Mouse (Mus musculus) thymus, adult 2 months (tissue): ENCODE measurements around the gene Tssk1. TPM values are rescaled to one million over a fixed set of nuclear protein-coding genes. Genes with fewer than 3 reads are reported as not detected.
A peak's percentile ranks its signal among the peaks of the same experiment; 100 is the strongest.

Experiments
- DNase-seq: peaks from one replicate; pipeline ENCODE4 v3.0.0; 2021
- H3K27ac ChIP-seq: fragments of 200-500 bp; 2 replicates; pipeline ENCODE4 v1.5.1; 2012; ENCODE audit warnings: low read length, control low read depth; ENCODE audit not compliant: control insufficient read depth, insufficient read depth
- H3K27me3 ChIP-seq: fragments of 200-500 bp; 2 replicates; pipeline ENCODE4 v1.6.1; 2012; ENCODE audit warnings: mild to moderate bottlenecking, low read length, moderate library complexity, mixed read lengths; ENCODE audit not compliant: control insufficient read depth, insufficient read depth
- H3K36me3 ChIP-seq: fragments of 200-500 bp; 2 replicates; pipeline ENCODE4 v1.6.1; 2012; ENCODE audit warnings: mild to moderate bottlenecking, low read length, moderate library complexity; ENCODE audit not compliant: control insufficient read depth, insufficient read depth
- H3K4me1 ChIP-seq: fragments of 200-500 bp; replicated peaks from 2 replicates; pipeline ENCODE4 v1.6.1; 2012; ENCODE audit warnings: low read length; ENCODE audit not compliant: control insufficient read depth, insufficient read depth
- H3K4me3 ChIP-seq: fragments of 200-500 bp; 2 replicates; pipeline ENCODE4 v1.5.1; 2012; ENCODE audit warnings: mild to moderate bottlenecking, low read length, control low read depth, moderate library complexity; ENCODE audit not compliant: control insufficient read depth, insufficient read depth
- CTCF ChIP-seq: fragments of 200-500 bp; IDR thresholded peaks from 2 replicates; pipeline ENCODE4 v1.5.1; 2012; ENCODE audit warnings: mild to moderate bottlenecking, control low read depth, low read length, moderate library complexity, borderline replicate concordance; ENCODE audit not compliant: control insufficient read depth, poor library complexity, insufficient read depth; ENCODE audit errors: extremely low read depth
- POLR2A ChIP-seq: fragments of 200-500 bp; IDR thresholded peaks from 2 replicates; pipeline ENCODE4 v1.6.1; 2012; ENCODE audit warnings: mild to moderate bottlenecking, low read length, control low read depth, moderate library complexity; ENCODE audit not compliant: control insufficient read depth, poor library complexity, insufficient read depth; ENCODE audit errors: extremely low read depth
- WGBS: fragments of 180-500 bp; shearing (Covaris S2); methylation state at CpG from one replicate; pipeline ENCODE4 v1.1.7; 2018; 5-methylcytosine and 5-hydroxymethylcytosine counted together
- polyA plus RNA-seq: library from polyadenylated mRNA; depleted of rRNA; stranded (reverse); fragments of >200 nt; gene quantifications from 2 replicates; pipeline ENCODE4 v1.2.3, GENCODE M21; 2012

The Tssk1 gene
- polyA plus RNA-seq, 1 experiment = 0.12 TPM

- TF ChIP-seq POLR2A (no peak), CTCF (no peak)
- no peak overlapping the region for H3K4me3 ChIP-seq
- 91% methylated on average over 20 of the region's 20 CpGs for WGBS
These were observed 26.6 kb downstream of the Tssk1 start for GRCm38 (mm10) chr16:17920586-17920985.

GRCm38 (mm10) chr16:17921325-17922162 is 27.5 kb downstream of the Tssk1 start:
- Histone ChIP-seq H3K4me3 (peak overlapping the region; percentile 57), H3K27me3 (no peaks in the 10 kb centered on the region; the same call in 1 of the 2 replicates), H3K36me3 (no peaks in the 10 kb centered on the region), H3K4me1 (peaks cover 14% of the 10 kb centered on the region), H3K27ac (no peak overlapping the region)
- WGBS = under 1% methylated on average over 47 of the region's 47 CpGs
- TF ChIP-seq CTCF (peak; percentile 88), POLR2A (peak; percentile 63)
- DNase-seq = peak; percentile 94

More at GRCm38 (mm10) chr16:17920586-17920985, 26.6 kb downstream of the Tssk1 start:
- Histone ChIP-seq H3K36me3 (no peaks in the 10 kb centered on the region), H3K27me3 (no peaks in the 10 kb centered on the region; the same call in 1 of the 2 replicates), H3K27ac (no peak overlapping the region), H3K4me1 (peaks cover 14% of the 10 kb centered on the region)
- no peak for DNase-seq

GRCm38 (mm10) chr16:17922163-17922538 is 28.1 kb downstream of the Tssk1 start:
- H3K27me3 ChIP-seq = no peaks in the 10 kb centered on the region
- peaks cover 17% of the 10 kb centered on the region for H3K4me1 ChIP-seq
- DNase-seq = no peak
- H3K27ac ChIP-seq = no peak overlapping the region
- no peaks in the 10 kb centered on the region for H3K36me3 ChIP-seq
- TF ChIP-seq POLR2A (no peak), CTCF (no peak)
- H3K4me3 ChIP-seq = peak overlapping the region; percentile 57
- WGBS = under 1% methylated on average over 14 of the region's 14 CpGs

- DNase-seq = peak; percentile 60
- Histone ChIP-seq H3K4me3 (peak overlapping the region; percentile 90), H3K27ac (no peak overlapping the region), H3K4me1 (peaks cover 6% of the 10 kb centered on the region), H3K27me3 (no peaks in the 10 kb centered on the region), H3K36me3 (no peaks in the 10 kb centered on the region)
- TF ChIP-seq CTCF = no peak
- TF ChIP-seq POLR2A = no peak; the same call in 1 of the 2 replicates
- WGBS = 6% methylated on average over 72 of the region's 72 CpGs
These were observed 33.5 kb downstream of the Tssk1 start for GRCm38 (mm10) chr16:17927351-17928082.

GRCm38 (mm10) chr16:17928087-17928580 is 34.1 kb downstream of the Tssk1 start, which contains the start of gene Slc25a1:
Gene Slc25a1, minus strand, starts transcription at chr16:17928219.
- TF ChIP-seq POLR2A (no peak; the same call in 1 of the 2 replicates), CTCF (peak; percentile 35; the same call in 1 of the 2 replicates)
- peak within 1 kb of the TSS; percentile 90 for H3K4me3 ChIP-seq

GRCm38 (mm10) chr16:17928627-17929104 is 34.6 kb downstream of the Tssk1 start:
- WGBS = under 1% methylated on average over 9 of the region's 9 CpGs

More at GRCm38 (mm10) chr16:17928087-17928580, 34.1 kb downstream of the Tssk1 start, which contains the start of gene Slc25a1:
- Histone ChIP-seq H3K27ac (no peak within 1 kb of the TSS; the same call in 1 of the 2 replicates), H3K4me1 (peaks cover 5% of the 10 kb centered on the region), H3K36me3 (no peaks in the 10 kb centered on the region), H3K27me3 (no peaks in the 10 kb centered on the region)
- WGBS = under 1% methylated on average over 47 of the region's 47 CpGs
- DNase-seq = peak; percentile 74

More at GRCm38 (mm10) chr16:17928627-17929104, 34.6 kb downstream of the Tssk1 start:
- H3K27me3 ChIP-seq = no peaks in the 10 kb centered on the region
- TF ChIP-seq CTCF (peak; percentile 59; the same call in 1 of the 2 replicates), POLR2A (no peak)
- H3K4me1 ChIP-seq = peaks cover 5% of the 10 kb centered on the region
- H3K36me3 ChIP-seq = no peaks in the 10 kb centered on the region
- H3K4me3 ChIP-seq = peak overlapping the region; percentile 90
- DNase-seq = peak; percentile 72
- H3K27ac ChIP-seq = no peak overlapping the region; the same call in 1 of the 2 replicates
